Mouse (Mus musculus): ENCODE results near the gene Magohb.

GRCm38 (mm10) chr6:131269599-131269998, 23.4 kb downstream of the Magohb start:
- TF ChIP-seq CTCF (IDR thresholded peaks at IDR 0.05; ENCODE audit: extremely low read depth, insufficient read length, insufficient replicate concordance, low read depth, low read length), result no peak
- no peak for TF ChIP-seq POLR2A (IDR thresholded peaks at IDR 0.05; ENCODE audit: low read depth, low read length)
